Mouse (Mus musculus) midbrain, embryonic 10.5 days (tissue): Measurements from ENCODE around the gene Tcf7. TPM values are rescaled to one million over a fixed set of nuclear protein-coding genes. Genes with fewer than 3 reads are reported as not detected.

ENCODE experiments used
- DNase-seq: peaks from one replicate; pipeline ENCODE4 v3.0.0-alpha.2; 2017; ENCODE audit warnings: low spot score
- H3K27ac ChIP-seq: fragments of 300-500 bp; sonication (generic); replicated peaks from 2 replicates; pipeline ENCODE4 v1.5.1; 2016; ENCODE audit warnings: mild to moderate bottlenecking
- H3K27me3 ChIP-seq: fragments of 300-500 bp; sonication (generic); 2 replicates; pipeline ENCODE4 v1.6.1; 2016; ENCODE audit warnings: low read depth, mild to moderate bottlenecking; ENCODE audit not compliant: poor library complexity, severe bottlenecking
- H3K36me3 ChIP-seq: fragments of 300-500 bp; sonication (generic); 2 replicates; pipeline ENCODE4 v1.6.1; 2016; ENCODE audit warnings: mild to moderate bottlenecking, moderate library complexity
- H3K4me1 ChIP-seq: fragments of 300-500 bp; sonication (generic); 2 replicates; pipeline ENCODE4 v1.6.1; 2016
- H3K4me3 ChIP-seq: fragments of 300-500 bp; sonication (generic); 2 replicates; pipeline ENCODE4 v1.5.1; 2016; ENCODE audit warnings: mild to moderate bottlenecking, moderate library complexity
- H3K9me3 ChIP-seq: fragments of 300-500 bp; sonication (generic); replicated peaks from 2 replicates; pipeline ENCODE4 v1.6.1; 2016; ENCODE audit warnings: mild to moderate bottlenecking
- WGBS: fragments of 180-500 bp; shearing (Covaris S2); methylation state at CpG from one replicate; pipeline ENCODE4 v1.1.7; 2016; 5-methylcytosine and 5-hydroxymethylcytosine counted together
- polyA plus RNA-seq: library from polyadenylated mRNA; unstranded; fragments of >200 nt; fragmentation: Nextera tagmentation; extraction: Ambion mirVana; gene quantifications from 2 replicates; pipeline ENCODE4 v1.2.1, GENCODE M21; 2016

Gene Tcf7
- polyA plus RNA-seq, 1 experiment from 2014 or later, result 8.0 TPM

DNA sequence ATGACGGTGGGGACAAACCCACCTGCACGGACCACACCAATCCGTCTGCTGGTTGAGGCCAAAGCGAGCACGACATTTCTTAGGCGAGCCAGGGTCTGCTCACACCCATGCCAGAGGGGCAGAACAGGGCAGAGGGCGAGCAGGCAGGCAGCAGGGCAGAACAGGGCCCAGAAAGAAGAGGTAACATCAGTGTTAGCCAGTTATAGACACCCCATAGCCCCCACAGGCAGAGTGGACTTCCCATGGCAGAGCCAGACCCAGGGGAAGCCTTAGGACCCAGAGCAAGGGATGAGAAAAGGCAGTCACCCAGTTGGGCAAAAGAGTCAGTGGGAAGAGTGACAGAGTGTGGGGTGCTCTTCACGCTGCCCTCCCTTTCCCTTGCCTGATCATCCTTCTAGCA lies 27.7 kb downstream of the Tcf7 start:
- 88% methylated on average over 8 of the region's 8 CpGs for WGBS
- H3K9me3 ChIP-seq, result no peaks in the 10 kb centered on the region
- no peaks in the 10 kb centered on the region for H3K27me3 ChIP-seq
- no peak overlapping the region for H3K4me3 ChIP-seq
- no peaks in the 10 kb centered on the region; the same call in 1 of the 2 replicates for H3K4me1 ChIP-seq
- H3K27ac ChIP-seq, result no peak overlapping the region
- peaks cover 57% of the 10 kb centered on the region for H3K36me3 ChIP-seq
- DNase-seq, result no peak

DNA sequence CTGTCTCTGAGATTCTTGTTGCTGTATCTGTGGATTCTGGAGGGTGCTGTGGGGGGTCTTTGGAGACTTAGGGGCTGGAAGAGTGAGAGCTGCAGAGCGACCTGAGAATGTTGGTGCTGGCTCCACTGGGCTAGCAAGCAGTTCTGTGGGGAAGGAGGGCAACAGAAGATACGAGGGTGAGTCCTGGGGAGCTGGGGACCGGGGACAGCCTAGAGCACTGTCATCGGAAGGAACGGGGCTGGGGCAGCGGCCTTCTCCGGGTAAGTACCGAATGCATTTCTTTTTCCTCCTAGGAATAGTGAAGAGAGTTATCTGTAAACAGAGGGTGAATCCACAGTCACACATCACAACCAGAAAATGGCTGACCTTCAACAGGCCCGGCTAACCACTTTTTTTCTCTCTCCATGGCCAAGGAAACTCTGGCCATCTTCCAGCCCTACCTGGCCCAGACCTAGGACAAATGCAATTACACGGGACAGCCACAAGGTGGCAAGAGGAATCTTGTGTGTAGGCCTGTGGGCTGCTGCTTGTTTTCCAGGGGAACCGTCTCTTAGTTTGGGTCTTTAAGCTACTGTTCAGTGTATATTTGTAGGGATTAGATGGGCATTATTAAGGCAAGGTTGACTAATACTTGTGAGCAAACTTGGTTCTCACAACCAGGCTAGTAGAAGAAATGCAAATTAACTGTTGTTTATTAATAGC lies 29.0 kb downstream of the Tcf7 start:
- no peak overlapping the region for H3K27ac ChIP-seq
- no peak overlapping the region for H3K4me3 ChIP-seq
- no peaks in the 10 kb centered on the region; the same call in 1 of the 2 replicates for H3K4me1 ChIP-seq
- WGBS, result 74% methylated on average over 11 of the region's 11 CpGs
- no peaks in the 10 kb centered on the region for H3K9me3 ChIP-seq
- H3K36me3 ChIP-seq, result peaks cover 57% of the 10 kb centered on the region
- peak; percentile 56 for DNase-seq
- no peaks in the 10 kb centered on the region for H3K27me3 ChIP-seq

DNA sequence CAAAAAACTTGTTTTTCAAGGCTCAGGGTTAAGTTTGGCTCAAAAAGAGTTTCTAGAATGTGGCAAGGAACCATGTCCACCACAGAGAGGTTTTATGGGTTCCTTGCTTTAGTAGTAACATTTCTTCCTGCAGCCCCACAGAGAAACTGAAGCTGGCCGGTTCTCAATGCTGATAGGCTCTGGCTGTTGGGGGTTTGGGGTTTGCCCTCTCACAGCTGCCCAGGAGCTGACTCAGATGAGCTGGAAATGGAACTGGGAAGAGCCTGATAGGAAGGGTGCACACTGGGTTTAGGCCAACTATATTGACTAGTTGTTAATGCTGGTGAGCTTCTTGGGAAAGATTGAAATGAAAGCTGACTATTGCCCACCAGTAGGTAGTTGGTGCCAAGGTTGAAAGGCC lies 30.1 kb downstream of the Tcf7 start:
- Histone ChIP-seq H3K4me3 (no peak overlapping the region), H3K36me3 (peaks cover 64% of the 10 kb centered on the region), H3K27me3 (no peaks in the 10 kb centered on the region), H3K27ac (no peak overlapping the region), H3K4me1 (no peaks in the 10 kb centered on the region), H3K9me3 (no peaks in the 10 kb centered on the region)
- WGBS, result 74% methylated on average over 1 of the region's 1 CpGs
- no peak for DNase-seq

DNA sequence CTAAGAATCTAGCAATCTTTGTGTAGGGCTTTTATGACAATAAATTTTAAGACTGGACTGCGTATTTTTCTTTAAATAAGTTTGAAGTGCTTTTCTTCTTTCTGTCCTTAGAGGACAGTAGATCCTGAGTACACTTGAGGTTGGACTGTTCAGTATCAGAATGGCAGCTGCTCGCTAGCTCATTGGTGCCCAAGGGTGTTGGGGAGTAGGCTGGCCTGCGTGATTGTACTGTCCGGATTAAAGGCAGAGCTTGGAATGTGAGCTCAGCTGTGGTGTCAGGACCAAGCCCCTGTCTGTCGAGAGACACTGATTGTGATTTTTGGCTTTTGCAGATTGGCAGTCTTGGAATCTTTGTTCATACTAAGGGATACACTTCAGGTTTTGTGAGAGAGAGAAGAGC lies 31.0 kb downstream of the Tcf7 start:
- no peak overlapping the region for H3K27ac ChIP-seq
- H3K9me3 ChIP-seq, result no peaks in the 10 kb centered on the region
- H3K36me3 ChIP-seq, result peaks cover 64% of the 10 kb centered on the region
- no peak overlapping the region for H3K4me3 ChIP-seq
- 81% methylated on average over 5 of the region's 5 CpGs for WGBS
- no peak for DNase-seq
- H3K27me3 ChIP-seq, result no peaks in the 10 kb centered on the region
- no peaks in the 10 kb centered on the region for H3K4me1 ChIP-seq

DNA sequence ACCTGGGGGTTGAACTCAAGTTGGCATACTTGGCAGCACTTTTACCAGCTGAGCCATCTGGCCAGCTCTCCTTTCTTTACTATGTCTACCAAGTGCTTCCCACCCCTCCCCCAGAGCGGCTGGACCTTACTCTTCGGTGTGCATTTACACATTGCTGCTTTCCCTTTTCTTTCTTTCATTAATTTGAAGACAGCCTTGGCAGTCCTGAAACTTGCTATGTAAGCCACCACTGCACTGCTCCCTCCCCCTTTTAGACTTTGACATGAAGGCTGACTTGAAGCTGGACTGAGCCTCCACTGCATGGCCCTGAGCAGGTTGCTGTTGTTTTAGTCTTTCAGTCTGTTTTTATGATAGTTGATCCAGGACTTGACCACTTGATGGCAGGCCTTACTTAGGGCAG lies 33.4 kb downstream of the Tcf7 start:
- Histone ChIP-seq H3K27me3 (no peaks in the 10 kb centered on the region), H3K4me3 (no peak overlapping the region), H3K4me1 (no peaks in the 10 kb centered on the region), H3K9me3 (no peaks in the 10 kb centered on the region), H3K36me3 (peaks cover 74% of the 10 kb centered on the region), H3K27ac (no peak overlapping the region)
- 100% methylated on average over 2 of the region's 2 CpGs for WGBS
- DNase-seq, result no peak

DNA sequence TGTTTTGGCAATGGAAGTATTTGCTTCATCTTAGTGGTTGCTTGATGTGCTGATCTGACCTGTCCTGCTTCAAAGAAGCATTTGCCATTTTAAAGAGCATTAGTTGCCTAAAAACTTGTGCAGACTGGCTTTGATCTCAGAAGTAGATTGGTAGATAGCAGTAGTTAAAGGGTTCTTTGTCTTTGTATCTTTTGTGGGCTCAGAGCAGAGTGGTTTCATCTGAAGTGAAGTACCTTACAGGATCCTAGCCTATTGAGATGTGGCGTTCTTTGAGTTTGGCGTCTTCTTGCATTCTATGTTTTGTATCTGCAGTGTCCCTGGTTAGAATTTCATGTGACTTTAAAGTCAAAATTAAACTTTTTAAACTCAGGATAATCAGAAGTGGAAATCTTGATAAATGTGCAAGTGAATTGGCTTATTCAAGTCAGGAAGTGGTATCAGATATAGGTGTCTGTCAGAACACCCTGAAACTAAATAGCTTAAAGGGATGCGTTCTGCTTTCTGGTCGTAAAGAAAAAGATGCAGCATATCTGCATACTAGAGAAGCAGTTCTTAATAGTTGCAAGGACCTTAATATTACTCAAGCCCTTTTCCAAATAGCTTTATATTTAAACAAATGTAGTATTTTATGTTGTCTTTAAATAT lies 41.8 kb downstream of the Tcf7 start:
- no peaks in the 10 kb centered on the region for H3K4me1 ChIP-seq
- no peak overlapping the region for H3K27ac ChIP-seq
- H3K9me3 ChIP-seq, result no peaks in the 10 kb centered on the region
- H3K36me3 ChIP-seq, result peaks cover 92% of the 10 kb centered on the region
- H3K4me3 ChIP-seq, result no peak overlapping the region
- no peaks in the 10 kb centered on the region for H3K27me3 ChIP-seq
- WGBS, result 89% methylated on average over 4 of the region's 4 CpGs
- DNase-seq, result no peak

DNA sequence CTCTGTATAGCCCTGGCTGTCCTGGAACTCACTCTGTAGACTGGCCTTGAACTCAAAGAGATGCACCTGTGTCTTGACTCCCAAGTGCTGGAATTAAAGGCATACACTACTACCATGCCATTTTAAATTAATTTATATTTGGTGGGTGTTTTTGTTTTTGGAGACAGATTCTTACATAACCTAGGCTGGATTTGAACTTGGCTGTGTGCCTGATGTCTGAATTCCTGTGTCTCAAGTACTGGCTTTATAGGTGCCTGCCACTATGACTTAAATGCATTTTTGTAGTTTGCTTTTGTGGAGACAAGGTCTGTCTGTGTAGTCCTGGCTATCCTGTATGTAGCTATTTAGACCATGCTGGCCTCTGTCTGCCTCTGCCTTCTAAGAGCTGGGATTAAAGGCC lies 48.3 kb downstream of the Tcf7 start:
- Histone ChIP-seq H3K4me3 (no peak overlapping the region), H3K27me3 (no peaks in the 10 kb centered on the region), H3K36me3 (peaks cover 47% of the 10 kb centered on the region), H3K9me3 (no peaks in the 10 kb centered on the region), H3K27ac (no peak overlapping the region), H3K4me1 (peaks cover 32% of the 10 kb centered on the region)
- DNase-seq, result no peak

DNA sequence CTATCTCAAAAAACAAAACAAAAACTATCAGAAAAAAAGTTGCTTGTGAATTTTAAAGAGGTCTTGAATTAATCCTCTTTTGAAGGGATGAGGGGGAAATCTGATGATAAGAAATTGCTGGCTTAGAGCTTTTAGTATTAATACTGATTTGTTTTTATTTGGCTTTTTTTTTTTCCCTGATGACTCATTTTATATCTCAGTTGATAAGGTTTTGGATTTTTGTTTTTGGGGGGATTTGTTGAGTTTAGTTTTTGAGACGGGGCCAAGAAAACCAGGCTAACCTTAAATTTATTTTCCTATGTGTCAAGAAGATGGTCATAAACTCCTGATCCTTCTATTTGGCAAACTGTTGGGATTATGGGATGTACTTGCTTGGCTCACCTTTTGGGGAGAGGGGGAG lies 48.9 kb downstream of the Tcf7 start:
- no peak for DNase-seq
- WGBS, result 90% methylated on average over 1 of the region's 1 CpGs
- Histone ChIP-seq H3K4me3 (peak overlapping the region; percentile 98; the same call in 1 of the 2 replicates), H3K4me1 (peaks cover 32% of the 10 kb centered on the region), H3K9me3 (no peaks in the 10 kb centered on the region), H3K27me3 (no peaks in the 10 kb centered on the region), H3K27ac (no peak overlapping the region), H3K36me3 (peaks cover 42% of the 10 kb centered on the region)

DNA sequence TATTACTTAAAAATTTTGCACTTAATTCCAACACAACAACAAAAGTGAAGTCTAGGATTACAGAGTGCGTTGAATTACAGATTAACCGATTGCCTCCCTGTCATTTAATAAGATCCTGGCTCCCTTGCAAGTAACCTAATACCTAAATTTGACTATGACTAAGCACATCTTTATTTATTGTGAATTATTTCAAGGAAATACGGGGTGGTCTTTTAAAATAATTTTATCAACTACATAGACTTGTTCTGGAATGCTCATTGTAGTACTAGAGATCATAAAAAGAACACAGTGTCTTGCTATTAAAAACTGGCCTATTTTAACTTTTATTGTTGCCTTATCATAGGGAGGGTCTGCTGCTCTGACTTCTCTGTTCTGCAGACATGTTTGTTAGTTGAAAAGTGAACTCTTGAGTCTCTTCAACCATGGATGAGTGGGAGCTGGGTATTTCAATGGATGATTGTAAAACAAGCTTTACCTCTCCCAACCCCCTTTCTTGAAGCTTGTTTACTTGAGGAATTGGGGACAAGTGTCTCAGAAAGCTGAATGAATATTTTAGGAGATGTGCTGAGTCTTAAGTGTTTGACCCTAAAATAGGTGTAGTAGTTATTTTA lies 49.7 kb downstream of the Tcf7 start:
- no peaks in the 10 kb centered on the region for H3K9me3 ChIP-seq
- 41% methylated on average over 3 of the region's 3 CpGs for WGBS
- H3K4me1 ChIP-seq, result peaks cover 32% of the 10 kb centered on the region
- H3K27me3 ChIP-seq, result no peaks in the 10 kb centered on the region
- H3K27ac ChIP-seq, result no peak overlapping the region
- peaks cover 34% of the 10 kb centered on the region for H3K36me3 ChIP-seq
- no peak for DNase-seq
- H3K4me3 ChIP-seq, result peak overlapping the region; percentile 98

DNA sequence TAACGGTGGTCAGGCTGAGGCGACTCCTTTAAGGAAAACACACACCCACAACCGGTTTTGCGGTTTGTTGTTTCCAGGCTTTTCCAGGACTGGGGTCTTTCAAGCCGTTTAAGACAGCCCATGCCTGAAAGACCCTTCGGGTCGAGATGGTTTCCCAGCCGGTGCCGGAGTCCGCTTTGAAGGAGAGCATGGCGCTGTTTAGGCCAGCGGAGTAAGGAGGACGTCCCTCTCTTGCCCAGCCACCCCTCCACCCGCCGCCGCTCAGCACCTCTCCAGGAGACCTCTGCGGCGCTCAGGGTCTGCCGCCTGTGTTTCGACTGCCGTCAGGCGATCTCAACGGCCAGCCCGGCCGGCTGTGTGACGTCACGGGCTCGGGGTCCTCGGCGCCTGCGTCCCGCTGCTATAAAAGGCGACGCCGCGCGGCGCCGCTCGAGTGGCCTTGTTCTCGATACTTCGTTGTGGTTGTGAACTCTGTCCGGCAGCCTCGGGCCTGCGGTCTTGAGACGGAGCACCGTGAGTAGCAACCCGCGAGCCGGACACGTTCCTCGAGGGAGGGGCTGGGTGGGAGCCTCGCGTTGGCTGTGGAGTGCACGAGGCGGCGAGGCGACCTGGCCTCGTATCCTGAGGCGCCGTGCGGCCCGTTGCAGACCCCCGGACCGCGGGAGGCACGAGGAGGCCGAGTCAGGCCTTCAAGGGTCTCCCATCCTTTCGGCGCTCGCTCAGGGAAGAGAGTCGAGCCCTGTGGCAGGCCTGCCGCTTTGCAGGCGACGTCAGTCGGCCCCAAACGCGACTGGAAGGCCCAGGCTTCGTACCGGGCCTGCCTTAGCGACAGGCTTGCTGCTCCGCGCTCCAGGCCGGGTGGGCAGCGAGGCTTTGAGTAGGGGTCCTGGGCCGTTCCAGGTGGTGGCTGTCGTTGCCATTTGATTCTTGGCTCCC lies 50.9 kb downstream of the Tcf7 start, which contains the start of gene Skp1a:
TSS of gene Skp1a (plus strand) at position 390 of the 936 bp plus-strand sequence.
- peak; percentile 93 for DNase-seq
- Histone ChIP-seq H3K36me3 (peaks cover 21% of the 10 kb centered on the region), H3K9me3 (no peaks in the 10 kb centered on the region), H3K27ac (peak within 1 kb of the TSS; percentile 100), H3K27me3 (no peaks in the 10 kb centered on the region), H3K4me3 (peak within 1 kb of the TSS; percentile 98), H3K4me1 (peaks cover 32% of the 10 kb centered on the region)
- under 1% methylated on average over 87 of the region's 87 CpGs for WGBS

DNA sequence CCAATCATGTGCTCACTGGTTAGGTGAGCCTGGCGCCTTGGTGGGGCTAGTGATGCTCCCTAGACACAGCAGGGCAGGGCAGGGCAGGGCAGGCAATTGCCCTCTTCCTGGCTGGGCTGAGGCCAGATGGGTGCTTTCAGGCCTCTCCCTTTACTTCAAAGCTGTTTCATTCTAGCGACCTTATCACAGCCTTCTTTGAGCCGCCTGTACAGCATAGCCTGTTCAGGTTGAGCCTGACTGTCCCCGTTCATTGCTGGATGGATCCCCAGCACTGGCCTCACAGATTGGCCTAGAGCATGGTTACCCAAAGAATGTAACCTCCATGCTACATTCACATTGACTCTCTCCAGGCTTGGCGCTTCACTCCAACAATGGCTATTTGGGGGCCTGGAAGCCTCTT lies 52.1 kb downstream of the Tcf7 start:
- no peak for DNase-seq
- no peaks in the 10 kb centered on the region for H3K9me3 ChIP-seq
- peak overlapping the region; percentile 100 for H3K27ac ChIP-seq
- H3K36me3 ChIP-seq, result peaks cover 10% of the 10 kb centered on the region
- H3K4me3 ChIP-seq, result peak overlapping the region; percentile 98
- H3K4me1 ChIP-seq, result peaks cover 32% of the 10 kb centered on the region
- H3K27me3 ChIP-seq, result no peaks in the 10 kb centered on the region
- WGBS, result 64% methylated on average over 5 of the region's 5 CpGs

DNA sequence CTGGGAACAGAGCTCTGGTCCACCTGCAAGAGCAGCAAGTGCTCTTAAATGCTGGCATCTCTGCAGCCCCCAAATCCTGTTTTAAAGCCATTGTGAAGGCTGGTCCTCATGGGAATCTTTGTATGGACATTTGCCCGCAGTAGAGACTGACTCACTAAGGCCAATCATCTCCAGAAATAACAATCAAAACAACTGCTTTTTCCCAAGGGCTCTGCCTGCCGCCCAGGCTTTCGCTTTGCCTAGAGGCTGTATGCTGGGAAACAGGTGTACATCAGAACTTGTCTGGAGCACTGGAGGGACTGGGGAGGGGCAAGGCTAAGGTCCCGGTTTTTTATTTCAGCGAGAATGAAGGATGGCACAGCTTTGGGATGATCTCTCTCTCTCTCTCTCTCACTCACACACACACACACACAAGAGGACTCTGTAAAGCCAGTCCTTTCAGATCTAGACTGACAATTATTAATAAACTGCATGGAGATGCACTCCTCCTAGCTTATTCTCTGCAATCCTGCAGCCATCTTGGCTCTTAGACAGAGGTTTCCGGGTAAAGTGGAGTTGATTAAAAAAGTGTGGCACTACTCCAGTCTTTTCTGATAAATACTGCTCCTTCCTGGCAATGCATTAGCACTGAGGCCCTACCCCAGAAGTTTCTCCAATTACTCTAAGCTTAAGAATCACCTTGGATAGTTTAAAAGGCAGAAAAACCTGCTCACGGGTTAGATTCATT lies 53.9 kb downstream of the Tcf7 start:
- 89% methylated on average over 7 of the region's 7 CpGs for WGBS
- DNase-seq, result no peak
- Histone ChIP-seq H3K27ac (no peak overlapping the region), H3K9me3 (no peaks in the 10 kb centered on the region), H3K4me3 (no peak overlapping the region), H3K27me3 (0 out of 2 replicates have a peak, but pooled peaks cover 6% of the 10 kb centered on the region), H3K36me3 (no peaks in the 10 kb centered on the region), H3K4me1 (peaks cover 23% of the 10 kb centered on the region)
